Mouse (Mus musculus): ENCODE data around the gene Snx1.

GRCm38 (mm10) chr9:66040801-66041200 lies 85.6 kb downstream of the Snx1 start:
- TF ChIP-seq CTCF (IDR thresholded peaks at IDR 0.05; ENCODE audit: insufficient read depth, low read length) (no peak), POLR2A (IDR thresholded peaks at IDR 0.05; ENCODE audit: borderline replicate concordance, extremely low read depth, low read depth, low read length) (no peak)

All from lung, adult 2 months (tissue).